Mouse (Mus musculus) embryo, embryonic 11.5 days (tissue): ENCODE measurements around the gene Metap1d.

ENCODE experiments used
- DNase-seq: peaks from one replicate; pipeline ENCODE4 v3.0.0-alpha.2; 2012; ENCODE audit warnings: low read depth, low spot score

The Metap1d gene

DNA sequence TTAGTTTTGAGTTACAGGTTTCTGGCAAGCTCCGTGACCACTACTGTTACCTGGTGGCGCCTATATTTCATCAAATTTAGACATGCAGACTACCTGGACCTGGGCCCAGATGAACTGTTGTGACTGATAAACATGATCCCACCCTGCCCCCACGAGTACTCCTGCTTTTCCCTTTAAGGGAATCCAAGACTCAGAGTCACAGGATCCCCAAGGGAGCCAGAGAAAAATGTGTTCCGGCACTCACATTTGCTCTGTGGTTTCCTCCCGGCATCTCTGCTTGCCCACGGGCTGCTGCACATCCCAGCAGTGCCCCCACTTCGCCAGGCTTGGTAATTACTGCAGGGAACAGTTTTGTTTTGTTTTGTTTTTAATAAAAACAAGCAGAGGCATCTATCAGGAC, 21.3 kb downstream of the Metap1d start:
- DNase-seq = no peak

DNA sequence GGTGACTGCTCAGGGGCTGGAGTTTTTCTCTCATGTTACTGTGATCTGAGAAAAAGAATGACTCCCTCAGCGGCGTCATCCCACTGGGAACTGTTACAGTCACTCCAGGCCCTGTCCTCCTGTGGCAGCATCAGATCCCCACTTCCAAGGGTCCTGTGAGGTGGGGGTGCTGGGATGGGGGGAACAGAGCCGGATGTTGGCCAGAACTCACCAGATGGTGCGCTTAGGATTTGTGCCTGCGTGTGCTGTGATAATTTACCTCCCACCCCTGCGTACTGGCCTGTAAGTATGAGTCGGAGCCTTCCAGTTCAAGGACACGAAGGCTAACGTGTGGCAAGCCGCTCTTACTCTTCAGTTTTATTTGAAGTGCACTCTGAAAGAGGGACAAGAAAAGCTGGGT, 22.2 kb downstream of the Metap1d start:
- no peak for DNase-seq

DNA sequence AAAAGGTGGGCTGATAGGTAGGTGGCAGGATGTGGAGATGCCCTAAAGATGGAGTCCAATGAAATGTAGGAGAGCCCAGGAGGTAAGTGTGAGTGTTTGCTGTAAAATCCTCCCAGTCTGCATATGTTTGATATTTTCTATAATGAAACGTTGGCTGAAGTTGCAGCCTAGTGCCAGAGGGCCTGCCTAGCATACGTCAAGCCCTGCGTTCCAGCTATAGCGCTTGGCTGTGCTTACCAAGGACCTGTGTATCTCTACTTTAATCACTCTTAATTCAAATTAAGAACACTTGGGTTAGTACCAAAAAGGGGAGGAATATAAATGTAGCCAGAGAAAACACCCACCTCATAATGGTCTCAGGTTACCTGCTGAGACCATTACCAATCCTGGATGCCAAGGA, 22.7 kb downstream of the Metap1d start:
- no peak for DNase-seq

GRCm38 (mm10) chr2:71477787-71478186, 24.7 kb downstream of the Metap1d start:
- no peak for DNase-seq

GRCm38 (mm10) chr2:71479917-71480316, 26.8 kb downstream of the Metap1d start:
- DNase-seq = no peak

- DNase-seq = no peak
Measured at GRCm38 (mm10) chr2:71481825-71482224, 28.7 kb downstream of the Metap1d start.

- DNase-seq = no peak
Measured at GRCm38 (mm10) chr2:71483046-71483716, 30.1 kb downstream of the Metap1d start.

- no peak for DNase-seq
Measured at GRCm38 (mm10) chr2:71483717-71484066, 30.6 kb downstream of the Metap1d start.

GRCm38 (mm10) chr2:71491295-71491694, 38.2 kb downstream of the Metap1d start:
- no peak for DNase-seq

GRCm38 (mm10) chr2:71493161-71493683, 40.1 kb downstream of the Metap1d start:
- no peak for DNase-seq

DNA sequence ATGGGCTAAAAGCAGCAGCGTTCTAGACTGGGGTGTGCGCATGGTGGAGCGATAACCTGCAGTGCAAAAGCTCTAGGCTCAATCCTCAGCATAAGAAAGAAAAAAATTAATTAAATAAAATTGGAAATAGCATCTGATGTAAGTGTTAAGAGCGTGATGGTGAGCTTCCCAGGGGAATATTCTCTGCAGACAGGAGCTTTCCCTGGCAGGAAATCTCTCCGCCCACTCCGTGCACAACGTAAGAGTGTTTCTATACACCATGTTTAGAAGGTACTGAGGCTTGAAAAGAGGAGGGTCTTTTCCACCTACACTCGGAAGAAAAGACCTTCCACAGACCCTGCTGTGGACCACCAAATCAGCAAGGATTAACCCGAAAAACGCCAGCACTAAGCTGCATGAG, 41.4 kb downstream of the Metap1d start:
- DNase-seq = no peak

DNA sequence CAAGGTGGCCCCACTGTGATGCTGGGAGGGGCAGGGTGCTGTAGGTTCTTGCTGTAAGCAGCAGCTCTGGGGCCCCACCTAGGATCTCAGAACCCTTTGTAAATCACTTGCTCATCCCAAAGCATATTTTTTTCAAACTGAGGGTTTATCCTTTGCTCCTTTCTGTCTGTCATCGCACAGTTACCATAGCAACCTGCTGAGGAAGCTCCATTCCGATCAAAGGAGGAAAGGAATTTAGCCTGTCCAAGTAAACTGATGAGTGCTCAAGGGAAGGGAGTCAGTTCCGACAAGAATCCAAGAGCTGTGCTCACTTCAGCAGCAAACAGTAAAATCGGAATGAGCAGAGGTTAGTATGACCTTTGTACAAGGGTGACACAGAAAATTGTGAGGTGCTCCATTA, 41.9 kb downstream of the Metap1d start:
- no peak for DNase-seq

DNA sequence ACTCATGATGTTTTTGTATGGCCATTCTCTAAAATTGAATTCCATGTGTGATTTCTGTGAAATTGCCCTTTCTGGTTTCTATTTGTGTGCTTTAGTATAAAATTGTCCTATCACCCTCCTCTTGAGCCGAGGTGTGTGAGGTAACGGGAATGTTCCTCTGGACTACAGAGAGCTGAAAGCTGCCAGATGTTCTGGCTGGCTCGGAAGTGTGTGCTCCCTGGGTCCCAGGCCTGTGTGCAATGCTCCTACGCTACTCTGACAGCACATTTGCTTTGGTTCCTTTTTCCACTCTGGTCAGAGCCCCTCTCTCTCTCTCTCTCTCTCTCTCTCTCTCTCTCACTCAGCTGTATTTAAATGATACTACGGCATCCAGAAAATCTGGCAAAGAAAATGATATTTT, 44.1 kb downstream of the Metap1d start:
- no peak for DNase-seq

DNA sequence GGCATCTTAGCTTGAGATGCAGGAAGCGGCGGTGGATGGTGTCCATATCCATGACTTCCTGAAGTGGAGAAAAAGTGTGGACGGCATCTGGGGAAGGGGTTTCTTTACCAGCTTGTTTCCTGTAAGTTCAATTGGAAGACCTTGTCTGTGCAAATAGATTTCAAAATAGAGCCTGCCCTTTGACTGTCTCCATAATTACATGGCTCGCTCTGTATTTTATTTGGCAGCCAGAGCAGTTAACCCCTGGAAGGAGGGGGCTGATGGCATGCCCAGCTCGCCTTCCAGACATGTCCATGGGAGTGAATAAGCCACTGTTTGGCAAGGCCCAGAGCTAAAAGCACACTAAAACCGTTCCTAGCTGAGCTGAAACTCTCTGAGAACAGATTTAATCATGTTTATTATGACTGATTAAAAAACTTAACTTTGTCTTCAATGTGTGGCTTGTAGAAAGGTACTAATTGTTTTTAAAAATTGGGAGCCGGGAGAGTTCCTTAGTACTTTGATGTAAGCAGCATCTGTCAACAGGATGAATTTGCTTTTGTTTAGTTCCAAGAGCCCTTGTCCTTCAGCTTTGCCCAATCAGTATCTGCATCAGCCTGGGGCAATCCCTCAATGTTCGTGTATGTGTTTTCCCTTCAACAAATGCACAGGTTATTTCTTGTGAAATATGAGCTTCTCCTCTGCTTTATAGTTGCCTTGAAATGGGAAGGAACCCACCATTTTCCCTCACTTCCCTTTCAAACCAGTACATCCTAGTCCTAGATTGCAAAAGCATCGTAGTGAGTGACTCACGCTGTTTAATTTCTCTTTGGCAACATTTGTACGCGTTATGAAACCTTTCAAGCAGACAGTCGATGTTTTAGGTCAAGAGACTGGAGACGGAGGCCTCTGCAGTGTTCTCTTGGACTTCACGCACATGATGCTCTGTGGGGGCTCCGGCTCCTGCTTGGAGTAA, 46.5 kb downstream of the Metap1d start:
- DNase-seq = no peak

DNA sequence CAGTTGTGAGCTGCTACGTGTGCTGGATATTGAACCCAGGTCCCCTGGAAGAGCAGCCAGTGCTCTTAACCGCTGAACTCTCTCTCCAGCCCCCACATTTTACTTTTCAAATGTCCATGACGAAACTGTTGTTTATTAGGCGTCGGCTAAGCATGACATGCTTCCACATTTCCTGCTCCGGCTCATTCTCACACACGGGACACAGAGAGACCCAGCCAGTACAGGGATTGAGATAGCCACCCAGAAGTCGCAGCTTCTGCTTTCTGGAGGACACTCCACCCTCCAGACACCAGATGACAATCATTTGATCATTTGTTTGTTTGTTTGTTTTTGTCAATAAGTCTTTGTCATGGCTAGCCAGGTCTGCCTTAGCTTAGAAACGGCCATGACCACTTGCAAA, 51.8 kb downstream of the Metap1d start:
- no peak for DNase-seq

- DNase-seq = no peak
Measured at GRCm38 (mm10) chr2:71511209-71511608, 58.1 kb downstream of the Metap1d start.

GRCm38 (mm10) chr2:71512326-71512725, 59.2 kb downstream of the Metap1d start:
- no peak for DNase-seq

DNA sequence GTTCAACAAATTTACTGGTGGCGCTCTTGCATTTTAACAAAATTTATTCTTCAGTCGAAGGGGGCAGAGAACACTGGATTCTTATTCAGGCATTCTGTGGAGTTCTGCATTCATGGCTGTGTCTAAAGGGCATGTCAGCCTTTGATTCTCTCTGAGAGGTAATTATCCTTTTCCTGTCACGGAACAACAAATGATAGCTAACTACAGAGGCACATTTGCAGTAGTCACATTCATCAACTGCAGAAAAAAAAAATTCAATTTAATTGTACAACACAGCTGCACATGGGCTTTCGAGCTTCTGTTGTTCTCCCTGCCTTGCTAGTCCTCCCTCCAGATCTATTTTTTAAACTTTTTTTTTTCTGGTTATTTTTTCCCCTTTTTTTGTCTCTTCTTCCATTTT, 63.9 kb downstream of the Metap1d start:
- DNase-seq = no peak

GRCm38 (mm10) chr2:71517466-71518099, 64.5 kb downstream of the Metap1d start:
- DNase-seq = no peak

DNA sequence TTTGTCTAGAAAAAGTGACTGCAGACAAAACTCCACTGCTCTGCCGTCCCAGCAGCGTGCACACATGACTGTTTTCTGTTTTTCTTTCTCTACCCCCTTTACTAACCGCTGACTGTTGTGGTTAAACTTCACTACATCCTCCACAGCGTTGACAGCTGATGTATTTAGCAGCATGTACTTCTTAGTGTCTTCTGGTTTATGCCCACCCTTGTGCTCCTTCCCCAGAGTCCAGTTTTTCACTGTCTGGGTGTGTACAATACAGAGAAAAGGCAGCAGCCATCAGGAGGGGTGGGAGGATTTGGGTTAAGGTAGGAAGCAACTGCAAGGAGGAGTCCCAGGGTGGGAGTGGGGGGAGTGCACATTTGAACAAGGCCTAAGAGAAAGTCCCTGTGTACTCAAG, 69.8 kb downstream of the Metap1d start:
- no peak for DNase-seq

- DNase-seq = no peak
Measured at GRCm38 (mm10) chr2:71523431-71523830, 70.4 kb downstream of the Metap1d start.

DNA sequence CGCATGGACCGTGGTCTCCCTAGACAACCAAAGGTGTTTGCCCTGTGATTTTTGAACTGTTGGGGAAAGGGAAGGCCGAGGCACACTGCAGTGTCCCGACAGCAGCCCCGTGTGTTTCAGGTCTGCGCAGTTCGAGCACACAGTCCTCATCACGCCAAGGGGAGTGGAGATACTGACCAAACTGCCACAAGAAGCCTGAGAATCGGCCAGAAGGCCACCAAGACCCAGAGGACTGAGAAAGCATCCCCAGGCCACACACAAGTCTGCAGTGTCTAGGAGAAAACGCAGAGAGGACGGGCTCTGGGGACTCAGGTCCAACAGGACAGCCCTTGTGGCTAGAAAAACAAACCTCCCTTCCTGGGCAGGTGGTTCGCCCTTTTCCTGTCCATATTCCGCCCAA, 71.7 kb downstream of the Metap1d start:
- no peak for DNase-seq
